Mouse (Mus musculus) stomach, embryonic 14.5 days (tissue): ENCODE results near the gene Galnt18. TPM values are rescaled to one million over a fixed set of nuclear protein-coding genes. Genes with fewer than 3 reads are reported as not detected.

Experiments used
- ATAC-seq: fragments of 200-750 bp; cut with Nextera tagmentation; 2 replicates; pipeline ENCODE4 v1.8.0; 2017; ENCODE audit warnings: low read depth, moderate TSS enrichment; ENCODE audit not compliant: insufficient number of reproducible peaks, insufficient read depth, low FRiP score
- H3K27ac ChIP-seq: fragments of 300-500 bp; sonication (generic); 2 replicates; pipeline ENCODE4 v1.5.1; 2014; ENCODE audit warnings: mild to moderate bottlenecking, low read length, moderate library complexity, mixed read lengths
- H3K27me3 ChIP-seq: fragments of 300-500 bp; sonication (generic); 2 replicates; pipeline ENCODE4 v1.6.1; 2014; ENCODE audit warnings: low read length, control low read depth, mixed read lengths; ENCODE audit not compliant: control insufficient read depth, insufficient read depth
- H3K36me3 ChIP-seq: fragments of 300-500 bp; sonication (generic); 2 replicates; pipeline ENCODE4 v1.6.1; 2014; ENCODE audit warnings: mild to moderate bottlenecking, control low read depth, low read length, moderate library complexity, mixed read lengths; ENCODE audit not compliant: control insufficient read depth, insufficient read depth
- H3K4me1 ChIP-seq: fragments of 300-500 bp; sonication (generic); 2 replicates; pipeline ENCODE4 v1.6.1; 2014; ENCODE audit warnings: low read length, control low read depth, mixed read lengths; ENCODE audit not compliant: control insufficient read depth, insufficient read depth
- H3K4me2 ChIP-seq: fragments of 300-500 bp; sonication (generic); replicated peaks from 2 replicates; pipeline ENCODE4 v1.6.1; 2014; ENCODE audit warnings: low read depth, low read length, control low read depth
- H3K4me3 ChIP-seq: fragments of 300-500 bp; sonication (generic); 2 replicates; pipeline ENCODE4 v1.5.1; 2014; ENCODE audit warnings: low read depth, low read length, control low read depth
- H3K9ac ChIP-seq: fragments of 300-500 bp; sonication (generic); replicated peaks from 2 replicates; pipeline ENCODE4 v1.6.1; 2014; ENCODE audit warnings: low read depth, mild to moderate bottlenecking, control low read depth, low read length, moderate library complexity, mixed read lengths
- H3K9me3 ChIP-seq: fragments of 300-500 bp; sonication (generic); 2 replicates; pipeline ENCODE4 v1.6.1; 2016; ENCODE audit warnings: low read depth, low read length, control low read depth; ENCODE audit not compliant: control insufficient read depth
- WGBS: fragments of 180-500 bp; shearing (Covaris S2); extraction: QIAGEN DNeasy Blood & Tissue Kit; methylation state at CpG from one replicate; pipeline ENCODE4 v1.1.7; 2014; 5-methylcytosine and 5-hydroxymethylcytosine counted together
- microRNA-seq: library from miRNA; unstranded; fragments of <30 nt; microRNA quantifications from one replicate; pipeline ENCODE4, GENCODE M21; 2016
- polyA plus RNA-seq: library from polyadenylated mRNA; unstranded; fragments of >200 nt; fragmentation: Nextera tagmentation; extraction: Ambion mirVana; gene quantifications from 2 replicates; pipeline ENCODE4 v1.2.1, GENCODE M21; 2014

The Galnt18 gene
- polyA plus RNA-seq, 1 experiment from 2014 or later, result 40.8 TPM

- no peaks in the 10 kb centered on the region for H3K36me3 ChIP-seq
- H3K4me2 ChIP-seq, result no peak overlapping the region
- ATAC-seq, result no peak
- no peak overlapping the region for H3K27ac ChIP-seq
- no peak overlapping the region for H3K9ac ChIP-seq
- no peak overlapping the region for H3K4me3 ChIP-seq
- no peaks in the 10 kb centered on the region for H3K27me3 ChIP-seq
- H3K9me3 ChIP-seq, result no peaks in the 10 kb centered on the region
- H3K4me1 ChIP-seq, result no peaks in the 10 kb centered on the region
- WGBS, result 93% methylated on average over 1 of the region's 1 CpGs
Measured at GRCm38 (mm10) chr7:111427392-111427791, 352.4 kb downstream of the Galnt18 start.

Small RNA genes lying within 50 kb of the gene (microRNA-seq; reads per million reads assigned to microRNA genes)
- not detected for gene Gm25787

Other genes starting within 250 kb of the Galnt18 start
- 86.9 and 88.6 TPM in 2 replicates for gene Usp47, start 243.5 kb upstream of the Galnt18 start, polyA plus RNA-seq